Mouse (Mus musculus) inflammation-experienced regulatory T-cells, adult 6 months (primary cell): ENCODE data around the gene L3mbtl2. TPM values are rescaled to one million over a fixed set of nuclear protein-coding genes. Genes with fewer than 3 reads are reported as not detected.

ENCODE experiments used
- ATAC-seq: one replicate; pipeline ENCODE4 v1.8.0; 2017
- polyA plus RNA-seq, 3 experiments: library from polyadenylated mRNA; unstranded; fragments of 100-300 nt; shearing (Covaris generic); gene quantifications; one replicate each; pipeline ENCODE4 v1.2.1; 2017

Gene L3mbtl2
- polyA plus RNA-seq, 3 experiments from 2014 or later = 23.1 to 24.7 (median 24.1) TPM

DNA sequence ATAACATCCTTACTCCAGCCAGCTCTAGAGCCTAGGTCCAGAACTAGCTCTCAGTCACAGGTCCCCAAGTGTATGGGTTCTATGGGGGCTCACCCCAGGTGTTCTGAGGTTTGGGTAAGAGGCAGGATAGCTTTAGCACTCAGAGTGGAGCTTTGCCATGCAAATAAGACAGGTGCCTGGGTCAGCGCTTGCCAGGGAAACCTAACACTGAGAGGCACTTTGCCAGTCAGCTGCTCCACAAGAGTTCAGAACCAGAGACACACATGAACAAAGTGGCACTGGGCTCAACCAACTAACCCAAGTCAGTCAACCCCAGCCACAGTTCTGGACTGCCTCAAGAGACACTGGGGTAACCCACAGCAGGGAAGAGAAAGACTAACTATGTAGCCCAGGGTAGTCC, 46.0 kb downstream of the L3mbtl2 start:
- no peak for ATAC-seq

DNA sequence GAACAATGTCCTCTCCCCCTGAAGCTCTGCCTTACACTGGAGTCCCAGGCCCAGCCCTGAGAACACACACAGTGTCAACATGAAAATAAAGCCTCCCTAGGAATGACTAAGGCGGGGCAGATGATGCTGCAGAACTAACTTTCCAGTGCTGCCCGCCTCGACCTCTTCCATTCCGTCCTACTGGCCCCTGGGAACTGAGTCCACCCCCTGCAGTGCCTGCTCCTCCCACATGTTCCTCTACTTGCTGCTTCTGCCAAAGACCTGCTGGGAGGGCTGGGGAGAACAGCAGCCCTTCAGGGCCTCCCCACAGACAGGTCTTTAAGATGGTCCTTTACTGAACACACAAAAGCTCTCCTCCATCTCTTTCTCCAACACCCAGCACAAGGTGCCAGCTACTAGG, 47.1 kb downstream of the L3mbtl2 start:
- no peak for ATAC-seq

DNA sequence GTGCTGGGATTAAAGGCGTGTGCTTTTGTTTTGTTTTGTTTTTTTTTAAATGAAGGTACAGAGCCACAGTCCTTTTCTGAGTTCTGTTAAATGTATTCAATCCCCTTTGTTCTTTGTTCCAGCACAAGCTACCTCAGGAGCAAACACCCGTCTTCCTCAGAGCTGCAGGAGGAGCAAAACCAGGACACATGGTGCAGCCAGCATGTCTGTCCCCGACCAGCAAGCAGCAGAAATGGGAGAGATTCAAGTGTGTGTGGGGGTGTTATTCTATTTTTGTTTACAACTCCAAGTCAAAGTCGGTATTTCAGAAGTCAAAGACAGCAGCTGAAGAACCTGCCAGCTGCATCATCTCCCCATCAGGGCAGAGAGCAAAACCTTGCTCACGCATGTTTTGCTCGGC, 50.1 kb downstream of the L3mbtl2 start:
- no peak for ATAC-seq

DNA sequence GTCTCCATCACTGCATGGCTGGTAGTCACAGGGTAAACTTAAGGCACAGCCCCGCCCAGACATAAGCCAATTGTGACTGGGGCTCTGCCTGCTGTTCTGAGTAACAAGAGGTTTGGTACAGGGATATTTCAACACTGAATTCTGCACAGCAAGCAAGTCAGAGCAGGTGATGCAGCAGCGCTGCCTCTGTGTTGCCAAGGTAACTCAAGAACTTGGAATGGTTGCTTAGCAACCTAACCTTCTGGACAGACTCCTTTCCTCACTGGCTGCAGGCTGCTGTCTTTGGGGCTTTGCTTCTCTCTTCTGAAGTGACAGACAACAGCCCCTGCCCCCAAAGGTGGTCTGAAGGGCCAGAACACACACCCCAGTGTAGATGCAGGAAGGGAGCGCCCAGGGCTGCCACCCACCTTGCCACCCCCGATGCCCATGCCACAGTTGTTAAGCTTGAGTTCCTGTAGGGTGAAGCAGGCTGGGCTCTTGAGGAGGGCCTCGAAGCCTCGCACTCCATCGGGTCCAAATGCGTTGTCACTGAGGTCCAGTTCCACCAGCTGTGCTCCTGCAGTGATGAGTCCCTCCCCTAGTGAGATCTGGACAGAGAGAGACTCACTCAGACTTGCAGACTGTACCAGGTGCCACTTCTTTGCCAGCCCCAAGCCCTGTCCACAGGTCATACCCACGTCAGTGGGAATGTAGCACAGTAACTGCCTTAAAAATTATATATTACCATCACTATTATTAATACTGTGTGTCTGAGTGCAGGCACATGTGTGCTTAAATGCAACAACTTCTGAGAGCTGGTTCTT, 54.8 kb downstream of the L3mbtl2 start:
- ATAC-seq = no peak

DNA sequence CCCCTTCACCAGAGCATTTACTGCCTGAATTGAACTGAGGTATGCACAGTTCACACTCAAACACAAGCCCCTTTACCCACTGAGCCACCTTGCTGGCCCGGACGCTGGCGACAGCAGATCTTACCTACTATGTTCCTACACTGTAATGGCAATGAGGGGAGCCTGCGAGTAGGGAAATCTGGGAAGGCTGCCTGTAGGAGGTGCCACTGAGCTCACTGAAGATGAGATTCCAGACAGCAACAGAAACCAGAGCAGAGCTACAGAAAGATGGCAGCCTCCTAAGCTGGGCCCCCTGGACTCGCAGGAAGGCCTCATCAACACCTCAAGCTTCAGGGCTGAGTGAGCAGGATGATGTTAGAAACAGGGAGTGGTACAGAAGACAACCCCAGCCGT, 55.4 kb downstream of the L3mbtl2 start:
- no peak for ATAC-seq

DNA sequence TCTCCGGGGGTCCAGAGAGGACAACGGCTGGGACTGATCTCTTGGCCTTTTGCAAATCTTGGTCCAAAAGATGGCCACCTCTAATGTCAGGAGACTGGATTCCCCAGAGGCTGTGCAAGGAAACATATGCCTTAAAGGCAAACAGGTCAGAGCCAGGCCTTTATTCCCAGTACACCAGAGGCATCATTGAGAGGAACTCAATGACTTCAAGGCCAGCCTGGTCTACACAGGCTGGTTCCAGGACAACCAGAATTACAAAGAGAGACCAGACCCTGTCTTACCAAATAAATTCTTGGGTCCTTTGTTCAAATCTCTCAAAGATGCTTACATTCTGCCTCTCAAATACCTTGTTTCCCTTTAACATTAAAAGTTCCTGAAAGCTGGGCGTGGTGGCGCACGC, 58.7 kb downstream of the L3mbtl2 start:
- ATAC-seq = no peak

DNA sequence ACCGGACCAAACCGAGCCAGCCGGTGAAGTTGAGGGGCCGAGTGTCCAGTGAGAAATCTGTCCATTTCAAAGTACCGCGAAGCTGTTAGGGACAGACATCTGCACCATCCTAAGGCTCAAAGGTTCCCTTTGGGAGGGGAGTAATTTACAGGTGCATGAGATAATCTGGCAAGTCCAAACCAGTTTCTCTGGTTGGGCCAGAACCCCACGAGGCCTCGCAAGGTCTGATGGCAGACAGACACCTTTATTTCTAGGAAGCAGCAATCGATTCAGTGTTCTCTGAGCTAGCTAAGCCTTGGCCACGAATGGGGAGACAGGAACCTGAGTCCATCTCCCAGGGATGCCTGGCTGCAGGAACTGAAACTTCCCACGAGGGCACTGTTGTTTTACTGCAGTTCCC, 60.0 kb downstream of the L3mbtl2 start:
- ATAC-seq = no peak

DNA sequence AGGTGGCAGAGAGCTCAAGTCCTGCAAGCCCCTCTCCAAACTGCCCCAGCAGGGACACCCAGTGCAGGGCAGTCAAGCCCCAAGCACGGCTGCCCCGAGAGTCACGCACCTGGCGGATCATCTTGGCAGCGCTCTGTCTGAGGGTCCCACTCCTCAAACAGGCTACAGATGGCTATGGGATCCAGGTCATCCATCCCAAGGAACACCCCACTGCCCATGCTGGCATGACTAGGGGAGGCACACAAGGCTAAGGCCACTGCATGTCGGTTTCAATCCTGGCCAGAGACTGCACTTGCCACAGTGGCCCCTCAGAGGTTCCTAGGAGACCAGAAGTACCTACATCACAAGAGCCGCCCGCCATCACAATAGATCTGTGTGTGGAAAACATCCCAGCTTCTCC, 62.3 kb downstream of the L3mbtl2 start:
- ATAC-seq = no peak

DNA sequence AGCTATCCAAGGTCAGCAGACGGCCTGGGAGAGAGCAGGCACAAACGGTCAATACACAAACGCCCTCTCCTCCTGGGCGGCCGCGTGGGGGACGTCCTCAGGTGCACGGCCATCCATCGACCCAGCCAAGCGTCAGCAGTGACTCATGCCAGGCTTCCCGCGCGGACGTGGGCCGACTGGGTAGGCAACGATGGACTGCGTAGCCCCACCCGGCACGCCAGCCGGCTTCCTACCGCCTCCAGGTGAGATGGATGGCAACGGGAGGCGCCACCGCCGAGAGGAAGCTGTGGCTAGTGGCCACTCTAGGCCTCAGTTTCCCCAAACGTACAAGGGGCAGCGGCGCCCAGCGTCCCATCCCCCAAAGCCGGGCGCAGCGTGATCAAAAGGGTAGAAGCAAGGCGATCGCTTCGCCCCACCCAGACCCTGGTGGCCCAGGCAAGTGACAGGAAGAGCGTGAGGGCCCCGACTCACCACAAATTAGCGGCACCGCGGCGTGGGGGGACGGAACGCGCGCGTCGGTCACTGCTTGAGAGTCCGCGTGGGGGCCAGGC, 65.6 kb downstream of the L3mbtl2 start:
- ATAC-seq = peak; percentile 16

DNA sequence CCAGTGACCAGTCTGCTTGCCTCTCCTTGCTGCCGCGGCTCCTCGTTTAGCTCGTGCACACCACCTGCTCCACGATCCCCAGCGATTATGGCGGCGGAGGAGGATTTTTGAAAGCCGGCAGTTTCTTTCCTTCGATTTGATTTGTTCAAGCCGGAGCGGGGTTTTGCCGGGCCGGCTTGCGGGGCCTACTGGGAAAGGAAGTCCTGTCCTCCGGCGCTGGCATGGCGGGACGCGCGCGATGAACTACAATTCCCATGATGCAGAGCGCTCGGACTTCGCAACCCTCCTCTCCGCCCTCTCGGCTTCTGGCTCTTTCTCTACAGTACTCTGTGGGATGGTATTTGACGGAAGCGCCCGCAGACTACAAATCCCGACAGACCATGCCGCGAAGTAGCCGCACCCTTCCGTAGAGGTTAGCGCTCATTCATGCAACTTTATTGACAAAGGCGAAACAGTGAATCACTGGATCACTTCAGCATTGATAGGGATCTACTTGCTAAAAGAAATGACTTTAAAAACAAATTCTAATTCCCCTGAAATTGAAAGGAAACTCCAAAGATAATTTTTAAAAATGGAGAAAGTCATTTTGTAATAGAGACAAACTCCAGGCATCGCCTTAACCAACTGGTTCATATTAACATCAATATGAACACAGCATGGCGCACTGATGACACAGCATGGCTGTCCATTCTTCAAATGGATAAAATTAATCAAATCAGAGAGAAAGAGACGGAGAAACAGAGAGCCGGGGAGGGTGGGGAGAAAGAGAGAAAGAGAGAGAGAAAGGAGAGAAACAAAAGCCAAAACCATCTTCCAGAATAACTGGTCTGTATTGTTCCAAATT, 66.3 kb downstream of the L3mbtl2 start:
- peak; percentile 99 for ATAC-seq

DNA sequence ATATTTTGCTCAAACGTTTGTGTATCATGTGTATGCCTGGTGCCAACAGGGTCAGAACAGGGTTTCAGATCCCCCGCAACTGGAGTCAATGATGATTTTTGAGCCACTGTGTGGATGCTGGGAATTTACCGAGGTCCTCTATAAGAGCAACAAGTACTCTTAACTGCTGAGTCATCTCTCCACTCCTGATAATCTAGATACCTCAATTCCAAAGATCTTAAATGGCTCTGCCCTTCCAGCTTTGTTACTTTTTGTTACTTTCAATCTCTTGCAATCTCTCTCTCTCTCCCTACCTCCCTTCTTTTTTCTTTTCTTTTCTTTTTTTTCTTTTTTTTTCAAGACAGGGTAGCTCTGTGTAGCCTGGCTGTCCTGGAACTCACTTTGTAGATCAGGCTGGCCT, 71.4 kb downstream of the L3mbtl2 start:
- no peak for ATAC-seq

Other genes starting within 250 kb of the L3mbtl2 start
- 100 to 1,000 TPM; 313 to 388 (median 382) TPM for gene Rbx1, start 197.6 kb upstream of the L3mbtl2 start, polyA plus RNA-seq
- gene Ep300, start 78.5 kb upstream of the L3mbtl2 start, polyA plus RNA-seq = 10 to 100 TPM; 16.1 to 20.2 (median 16.7) TPM
- gene Chadl, start 33.4 kb downstream of the L3mbtl2 start, polyA plus RNA-seq = 1 to 10 TPM; 1.0 to 2.6 (median 1.3) TPM
- 1 to 10 TPM; 4.3 to 8.1 (median 5.7) TPM for gene Zc3h7b, start 81.2 kb downstream of the L3mbtl2 start, polyA plus RNA-seq
- 10 to 100 TPM; 43.0 to 72.2 (median 45.8) TPM for gene Rangap1, start 81.6 kb downstream of the L3mbtl2 start, polyA plus RNA-seq
- 10 to 100 TPM in 1 of 3 experiments, 1 to 10 TPM in 2; 2.3 to 14.0 (median 8.8) TPM for gene Tef, start 138.5 kb downstream of the L3mbtl2 start, polyA plus RNA-seq
- 10 to 100 TPM; 29.7 to 45.8 (median 34.0) TPM for gene Tob2, start 194.9 kb downstream of the L3mbtl2 start, polyA plus RNA-seq
- gene Phf5a, start 208.0 kb downstream of the L3mbtl2 start, polyA plus RNA-seq = 100 to 1,000 TPM in 1 of 3 experiments, 10 to 100 TPM in 2; 79.6 to 117 (median 95.2) TPM
- 100 to 1,000 TPM in 1 of 3 experiments, 10 to 100 TPM in 2; 83.2 to 115 (median 93.9) TPM for gene Aco2, start 208.4 kb downstream of the L3mbtl2 start, polyA plus RNA-seq